ENCODE assay signal across 8 mouse cellular contexts in genomic region chr1:183220796-183221718, GRCm38 (mm10). TPM values are rescaled to one million over a fixed set of nuclear protein-coding genes. Genes with fewer than 3 reads are reported as not detected.
A peak's percentile ranks its signal among the peaks of the same experiment; 100 is the strongest.
DNase-seq lines count a peak whose midpoint lies in the region; ATAC-seq and TF ChIP-seq lines count a peak whose summit lies in the region.

Disp1 (minus strand) TSS chr1:183221522.

- H3K4me3 ChIP-seq in forebrain, embryonic 14.5 days (ENCODE audit: low read depth, low read length) = peak within 1 kb of the TSS; percentile 73
- peak within 1 kb of the TSS; percentile 79 for H3K4me3 ChIP-seq in lung, embryonic 14.5 days (ENCODE audit: low read depth, low read length)

- no peaks in the 10 kb centered on the region for H3K9me3 ChIP-seq in forebrain, embryonic 14.5 days (replicated peaks; ENCODE audit: control insufficient read depth, low read length)
- H3K9me3 ChIP-seq in lung, embryonic 14.5 days (ENCODE audit: low read depth, low read length) = no peaks in the 10 kb centered on the region

- intact Hi-C loops in heart, postnatal 14 days (cut with DNase I) = no loop called here

- WGBS in forebrain, embryonic 14.5 days = 3% methylated on average over 56 of the region's 56 CpGs
- 2% methylated on average over 56 of the region's 56 CpGs for WGBS in lung, embryonic 14.5 days

- peak; percentile 71 for DNase-seq in ES-CJ7 (ENCODE audit: low read depth, low spot score)
- peak; percentile 86 for DNase-seq in forebrain, embryonic 14.5 days (ENCODE audit: low spot score)
- DNase-seq in heart, postnatal 14 days = peak; percentile 86 to 89
- peak; percentile 6 to 60 for DNase-seq in layer of hippocampus, adult 18-20 months (ENCODE audit: low spot score in 2 of 2)
- peak; percentile 92 for DNase-seq in lung, embryonic 14.5 days
- peak; percentile 69 to 70 for DNase-seq in thymus, adult 18-20 months

- 0 out of 2 replicates have a peak within 1 kb of the TSS, but pooled peaks have one; percentile 28 for H3K27ac ChIP-seq in forebrain, embryonic 14.5 days (ENCODE audit: low read depth, low read length)
- peak within 1 kb of the TSS; percentile 65 for H3K27ac ChIP-seq in lung, embryonic 14.5 days (ENCODE audit: low read depth)

- no peak for TF ChIP-seq CTCF in lung, embryonic 14.5 days (IDR thresholded peaks at IDR 0.05; ENCODE audit: low read depth)

- peak within 1 kb of the TSS; percentile 75 for H3K4me2 ChIP-seq in forebrain, embryonic 14.5 days (ENCODE audit: low read length)
- peak within 1 kb of the TSS; percentile 71 for H3K4me2 ChIP-seq in lung, embryonic 14.5 days

- H3K4me1 ChIP-seq in forebrain, embryonic 14.5 days (ENCODE audit: control insufficient read depth, insufficient read depth, low read length) = no peaks in the 10 kb centered on the region
- H3K4me1 ChIP-seq in lung, embryonic 14.5 days (ENCODE audit: insufficient read depth) = no peaks in the 10 kb centered on the region

- H3K27me3 ChIP-seq in forebrain, embryonic 14.5 days (replicated peaks; ENCODE audit: control insufficient read depth, insufficient read depth, low read length) = no peaks in the 10 kb centered on the region
- H3K27me3 ChIP-seq in lung, embryonic 14.5 days (ENCODE audit: insufficient read depth, low read length) = no peaks in the 10 kb centered on the region

- no peaks in the 10 kb centered on the region for H3K36me3 ChIP-seq in forebrain, embryonic 14.5 days (ENCODE audit: control insufficient read depth, insufficient read depth, low read length)
- no peaks in the 10 kb centered on the region for H3K36me3 ChIP-seq in lung, embryonic 14.5 days (ENCODE audit: insufficient read depth)

- H3K9ac ChIP-seq in forebrain, embryonic 14.5 days (ENCODE audit: low read length) = peak within 1 kb of the TSS; percentile 94
- H3K9ac ChIP-seq in lung, embryonic 14.5 days = peak within 1 kb of the TSS; percentile 93

- peak; percentile 59; the same call in 1 of the 2 replicates for ATAC-seq in cerebellum, adult (ENCODE audit: insufficient number of reproducible peaks, low FRiP score, low TSS enrichment)
- peak; percentile 95 for ATAC-seq in forebrain, embryonic 14.5 days
- ATAC-seq in lung, embryonic 14.5 days (ENCODE audit: insufficient read depth) = peak; percentile 94
- peak; percentile 74 for ATAC-seq in neutrophil, adult 5-6 weeks (ENCODE audit: extremely low read depth, insufficient number of reproducible peaks, low FRiP score, poor library complexity, severe bottlenecking)

RNA-seq across cellular contexts. Expression of gene Disp1, which starts in this region (rescaled TPM):
- 4.4 and 5.5 TPM in 2 replicates for polyA plus RNA-seq in forebrain, embryonic 14.5 days (2014; fragmentation: Nextera tagmentation; extraction: Ambion mirVana)
- 1 to 10 TPM; 7.5 to 8.5 TPM for total RNA-seq in heart, postnatal 14 days (2021)
- 1 to 10 TPM; 4.8 to 5.5 TPM for total RNA-seq in layer of hippocampus, adult 18-20 months (2021)
- 7.8 and 9.1 TPM in 2 replicates for polyA plus RNA-seq in lung, embryonic 14.5 days (2014; fragmentation: Nextera tagmentation; extraction: Ambion mirVana)
- 9.5 and 14.1 TPM in 2 replicates for total RNA-seq in neutrophil, adult 5-6 weeks (2017)

Comparison
In these comparisons a context has a peak if more than half of its experiments do, and no peak if none do; other contexts are left out.
1. Peak in every context shown above with its lines: DNase-seq, ATAC-seq, H3K4me3 ChIP-seq and H3K27ac ChIP-seq.
2. DNase-seq: peak in every context shown above with its lines; median percentile 92 in lung, embryonic 14.5 days; 88 in heart, postnatal 14 days; 86 in forebrain, embryonic 14.5 days; 71 in ES-CJ7; 70 in thymus, adult 18-20 months; 33 in layer of hippocampus, adult 18-20 months.